Comparison of ENCODE assay signal across 8 mouse cellular contexts in the genomic region with DNA sequence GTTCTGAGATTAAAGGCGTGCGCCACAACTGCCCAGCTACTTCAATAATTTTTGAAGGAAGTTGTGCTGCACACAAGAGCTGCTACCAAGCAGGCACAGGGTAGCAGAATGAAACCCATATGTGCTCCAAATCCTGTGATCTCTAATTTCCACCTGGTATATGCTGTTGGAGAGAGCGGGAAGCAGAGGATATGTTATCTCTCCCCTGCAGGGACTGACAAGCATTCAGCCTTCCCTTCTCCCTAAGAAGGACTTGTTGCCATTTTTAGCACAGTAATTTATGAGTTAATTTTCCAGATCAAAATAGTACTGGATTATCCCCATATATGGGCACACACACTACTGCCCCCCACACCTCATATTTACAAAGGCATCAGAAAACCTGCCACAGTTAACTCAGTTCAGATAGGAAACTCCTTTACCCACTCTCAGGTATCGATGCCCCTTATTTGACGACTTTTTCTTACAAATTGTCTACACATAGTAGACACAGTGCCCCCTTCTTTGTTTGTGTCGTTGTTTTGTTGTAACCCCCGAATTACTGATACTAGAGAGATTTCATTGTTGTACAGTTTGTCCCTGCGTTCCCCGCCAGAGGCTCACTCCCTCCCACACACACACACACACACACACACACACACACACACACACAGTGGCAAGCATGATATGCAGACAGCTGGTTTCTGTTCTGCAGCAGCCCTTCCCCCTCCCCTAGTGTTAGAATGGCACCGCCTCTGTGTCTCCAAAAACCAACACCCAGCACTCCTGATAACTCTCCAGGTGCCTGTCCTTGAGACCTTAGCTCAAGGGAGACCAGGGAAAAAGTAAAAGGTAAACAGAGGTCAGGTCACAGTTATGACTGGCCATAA. TPM values are rescaled to one million over a fixed set of nuclear protein-coding genes. Genes with fewer than 3 reads are reported as not detected.
DNase-seq lines count a peak whose midpoint lies in the region; ATAC-seq and TF ChIP-seq lines count a peak whose summit lies in the region.

No protein-coding gene starts in this region.

- peak; percentile 40 for DNase-seq in gastrocnemius, postnatal 14 days
- DNase-seq in gastrocnemius, adult 18-20 months (ENCODE audit: low spot score): no peak
- DNase-seq in MEL (ENCODE audit: low read depth, low spot score): peak; percentile 79
- DNase-seq in lung, postnatal 0 days (ENCODE audit: low spot score): peak; percentile 79
- DNase-seq in thymus, postnatal 10 days (ENCODE audit: low spot score in 2 of 2): peak; percentile 58 to 62
- no peak for DNase-seq in urinary bladder, postnatal 25 days (ENCODE audit: low spot score)
- DNase-seq in adrenal gland, adult 18-20 months (ENCODE audit: low spot score in 2 of 2): no peak

- H3K4me3 ChIP-seq in MEL (ENCODE audit: control insufficient read depth in 1 of 2, insufficient read depth in 1 of 2, low read depth in 2 of 2, low read length in 2 of 2): peak overlapping the region; percentile 25 to 38
- no peak overlapping the region for H3K4me3 ChIP-seq in heart, embryonic 15.5 days
- no peak overlapping the region for H3K4me3 ChIP-seq in lung, postnatal 0 days (ENCODE audit: low read depth, low read length)

- peaks cover 6 to 26% of the 10 kb centered on the region in 2 experiments for H3K4me1 ChIP-seq in MEL (ENCODE audit: control insufficient read depth in 1 of 2, insufficient read depth in 2 of 2, low read length in 2 of 2)
- H3K4me1 ChIP-seq in heart, embryonic 15.5 days (replicated peaks): peaks cover 46% of the 10 kb centered on the region
- H3K4me1 ChIP-seq in lung, postnatal 0 days (ENCODE audit: insufficient read depth, low read depth, low read length): peaks cover 8% of the 10 kb centered on the region; the same call in 1 of the 2 replicates

- intact Hi-C loops in gastrocnemius, postnatal 14 days (cut with DNase I; ENCODE audit: low total_unique reads): no loop called here

- no peak for TF ChIP-seq RAD21 in MEL (IDR thresholded peaks at IDR 0.05; ENCODE audit: low read depth, low read length)

- TF ChIP-seq EP300 in MEL (IDR thresholded peaks at IDR 0.05; ENCODE audit: low read depth in 1 of 2, low read length in 2 of 2): peak in 1 of 2 experiments; percentile 74; a peak in 3 of 4 replicates
- peak; percentile 66; the same call in 1 of the 2 replicates for TF ChIP-seq EP300 in lung, postnatal 0 days (IDR thresholded peaks at IDR 0.05)

- peak overlapping the region; percentile 18; the same call in 1 of the 2 replicates for H3K9ac ChIP-seq in MEL (ENCODE audit: control insufficient read depth, low read depth, low read length, poor library complexity, severe bottlenecking)
- no peak overlapping the region for H3K9ac ChIP-seq in heart, embryonic 15.5 days
- H3K9ac ChIP-seq in lung, postnatal 0 days (replicated peaks; ENCODE audit: low read depth): no peak overlapping the region

- H3K27ac ChIP-seq in MEL (ENCODE audit: control insufficient read depth, low read depth, low read length): peak overlapping the region; percentile 8
- H3K27ac ChIP-seq in heart, embryonic 15.5 days: peak overlapping the region; percentile 79
- H3K27ac ChIP-seq in lung, postnatal 0 days (ENCODE audit: low read length): no peak overlapping the region

- peaks cover 0 to 28% of the 10 kb centered on the region in 2 experiments; a peak in 2 of 4 replicates for H3K36me3 ChIP-seq in MEL (ENCODE audit: control insufficient read depth in 1 of 2, insufficient read depth in 2 of 2, low read length in 2 of 2)
- H3K36me3 ChIP-seq in heart, embryonic 15.5 days: no peaks in the 10 kb centered on the region
- no peaks in the 10 kb centered on the region for H3K36me3 ChIP-seq in lung, postnatal 0 days (ENCODE audit: insufficient read depth, low read length)

- peak overlapping the region; percentile 25 for H3K4me2 ChIP-seq in heart, embryonic 15.5 days
- H3K4me2 ChIP-seq in lung, postnatal 0 days (replicated peaks; ENCODE audit: low read depth, low read length): no peak overlapping the region

- TF ChIP-seq POLR2A in MEL (IDR thresholded peaks at IDR 0.05; ENCODE audit: control insufficient read depth in 1 of 2, insufficient read depth in 1 of 2, low read depth in 1 of 2, low read length in 2 of 2, poor library complexity in 1 of 2): no peak

- H3K9me3 ChIP-seq in MEL (replicated peaks; ENCODE audit: insufficient read depth, low read length): no peaks in the 10 kb centered on the region
- H3K9me3 ChIP-seq in heart, embryonic 15.5 days (replicated peaks): no peaks in the 10 kb centered on the region
- no peaks in the 10 kb centered on the region for H3K9me3 ChIP-seq in lung, postnatal 0 days (ENCODE audit: low read length)

- H3K27me3 ChIP-seq in MEL (ENCODE audit: control insufficient read depth in 1 of 2, insufficient read depth in 2 of 2, low read length in 2 of 2): no peaks in the 10 kb centered on the region
- H3K27me3 ChIP-seq in heart, embryonic 15.5 days: no peaks in the 10 kb centered on the region
- H3K27me3 ChIP-seq in lung, postnatal 0 days (replicated peaks; ENCODE audit: insufficient read depth, low read length): no peaks in the 10 kb centered on the region

- 32% methylated on average over 10 of the region's 10 CpGs for WGBS in heart, embryonic 15.5 days
- 47% methylated on average over 10 of the region's 10 CpGs for WGBS in lung, postnatal 0 days

- no peak for TF ChIP-seq CTCF in MEL (IDR thresholded peaks at IDR 0.05 in 2 of 3, conservative IDR thresholded peaks at IDR 0.05 in 1 of 3; ENCODE audit: control insufficient read depth in 1 of 3, insufficient read depth in 1 of 3, low read depth in 2 of 3, low read length in 3 of 3, poor library complexity in 1 of 3, severe bottlenecking in 1 of 3)
- no peak; the same call in 1 of the 2 replicates for TF ChIP-seq CTCF in lung, postnatal 0 days (IDR thresholded peaks at IDR 0.05)

- H3K79me2 ChIP-seq in MEL (ENCODE audit: control insufficient read depth, insufficient read depth, low read length, poor library complexity): no peaks in the 10 kb centered on the region; the same call in 1 of the 2 replicates

- 0 out of 2 replicates have a peak, but pooled peaks have one; percentile 16 for ATAC-seq in heart, embryonic 15.5 days (replicated peaks; ENCODE audit: insufficient number of reproducible peaks, insufficient read depth, low FRiP score, low read depth)
- peak; percentile 13; the same call in 1 of the 2 replicates for ATAC-seq in lung, postnatal 0 days

TF ChIP-seq in MEL, 35 proteins besides CTCF, POLR2A, EP300 and RAD21:
- peak; percentile 64; the same call in 1 of the 2 replicates for TF ChIP-seq E2F4 (IDR thresholded peaks at IDR 0.05; ENCODE audit: borderline replicate concordance, low read depth, low read length)
- TF ChIP-seq SIN3A (IDR thresholded peaks at IDR 0.05; ENCODE audit: low read length): peak; percentile 61
- peak; percentile 75 for TF ChIP-seq GATA1 (IDR thresholded peaks at IDR 0.05; ENCODE audit: low read depth, low read length)
- TF ChIP-seq ZNF384 (IDR thresholded peaks at IDR 0.05; ENCODE audit: low read depth, low read length): peak; percentile 5; the same call in 1 of the 2 replicates
- TF ChIP-seq RCOR1 (IDR thresholded peaks at IDR 0.05; ENCODE audit: low read depth, low read length): peak; percentile 25; the same call in 1 of the 2 replicates
- no peak for TF ChIP-seq ZC3H11A (IDR thresholded peaks at IDR 0.05; ENCODE audit: low read depth, low read length)
- TF ChIP-seq ZMIZ1 (IDR thresholded peaks at IDR 0.05; ENCODE audit: low read depth, low read length): no peak
- TF ChIP-seq MAFK (IDR thresholded peaks at IDR 0.05; ENCODE audit: borderline replicate concordance, low read depth, low read length): 0 out of 2 replicates have a peak, but pooled peaks have one; percentile 5
- TF ChIP-seq MEF2A (IDR thresholded peaks at IDR 0.05; ENCODE audit: extremely low read depth, insufficient replicate concordance, low read depth, low read length, poor library complexity, severe bottlenecking): peak; percentile 85; the same call in 1 of the 2 replicates
- peak; percentile 93 for TF ChIP-seq ETS1 (IDR thresholded peaks at IDR 0.05; ENCODE audit: low read depth, low read length)
- TF ChIP-seq TCF12 (IDR thresholded peaks at IDR 0.05; ENCODE audit: low read depth, low read length): peak; percentile 79
- TF ChIP-seq HCFC1 (IDR thresholded peaks at IDR 0.05; ENCODE audit: low read depth, low read length): peak; percentile 42; the same call in 1 of the 2 replicates
- no peak for TF ChIP-seq SMC3 (IDR thresholded peaks at IDR 0.05; ENCODE audit: low read depth, low read length)
- TF ChIP-seq MXI1 (IDR thresholded peaks at IDR 0.05; ENCODE audit: low read depth, low read length): peak; percentile 53; the same call in 1 of the 2 replicates
- TF ChIP-seq NRF1 (IDR thresholded peaks at IDR 0.05; ENCODE audit: insufficient read depth, low read depth, low read length, poor library complexity, severe bottlenecking): no peak
- peak; percentile 44 for TF ChIP-seq CHD2 (IDR thresholded peaks at IDR 0.05; ENCODE audit: low read length)
- peak; percentile 61; the same call in 1 of the 2 replicates for TF ChIP-seq MAZ (IDR thresholded peaks at IDR 0.05; ENCODE audit: low read depth, low read length)
- peak; percentile 35; the same call in 1 of the 2 replicates for TF ChIP-seq BHLHE40 (IDR thresholded peaks at IDR 0.05; ENCODE audit: borderline replicate concordance, low read depth, low read length)
- TF ChIP-seq TAL1 (IDR thresholded peaks at IDR 0.05; ENCODE audit: low read length): peak; percentile 86

RNA-seq across cellular contexts. Expression of gene Tpt1, which starts 7.6 kb away (rescaled TPM):
- 1,000 to 10,000 TPM; 3,074 to 3,192 TPM for total RNA-seq in gastrocnemius, postnatal 14 days (2021)
- total RNA-seq in gastrocnemius, adult 18-20 months (2021): 1,000 to 10,000 TPM; 3,564 to 3,853 TPM
- total RNA-seq in MEL (2012; rRNA removed): 652 and 695 TPM in 2 replicates
- 1,000 to 10,000 TPM in 1 of 2 experiments, 100 to 1,000 TPM in 1; 817 to 1,342 TPM for polyA plus RNA-seq in MEL (2012; ENCODE audit: insufficient read depth in 1 of 2, insufficient read length in 2 of 2, low read depth in 1 of 2, low replicate concordance in 2 of 2, missing spikeins in 1 of 2)
- polyA plus RNA-seq in heart, embryonic 15.5 days (2015; fragmentation: Nextera tagmentation; extraction: Ambion mirVana): 751 and 926 TPM in 2 replicates
- polyA plus RNA-seq in lung, postnatal 0 days (2015; fragmentation: Nextera tagmentation; extraction: Ambion mirVana): 1,257 and 1,264 TPM in 2 replicates
- 1,000 to 10,000 TPM; 2,758 to 2,912 TPM for total RNA-seq in adrenal gland, adult 18-20 months (2021)

RNA-seq across cellular contexts. Expression of gene Slc25a30, which starts 50.4 kb away (rescaled TPM):
- 1 to 10 TPM; 7.8 to 9.6 TPM for total RNA-seq in gastrocnemius, postnatal 14 days (2021)
- 1 to 10 TPM; 6.6 to 9.2 TPM for total RNA-seq in gastrocnemius, adult 18-20 months (2021)
- 20.3 and 25.9 TPM in 2 replicates for total RNA-seq in MEL (2012; rRNA removed)
- polyA plus RNA-seq in MEL (2012; ENCODE audit: insufficient read depth in 1 of 2, insufficient read length in 2 of 2, low read depth in 1 of 2, low replicate concordance in 2 of 2, missing spikeins in 1 of 2): 10 to 100 TPM in 1 of 2 experiments, not detected in 1; 24.0 TPM
- polyA plus RNA-seq in heart, embryonic 15.5 days (2015; fragmentation: Nextera tagmentation; extraction: Ambion mirVana): 5.6 and 5.8 TPM in 2 replicates
- polyA plus RNA-seq in lung, postnatal 0 days (2015; fragmentation: Nextera tagmentation; extraction: Ambion mirVana): 3.6 and 3.8 TPM in 2 replicates
- 100 to 1,000 TPM in 1 of 2 experiments, 10 to 100 TPM in 1; 81.1 to 119 TPM for total RNA-seq in adrenal gland, adult 18-20 months (2021)

Comparison
In these comparisons a context has a peak if more than half of its experiments do, and no peak if none do; other contexts are left out.
1. DNase-seq: peak in gastrocnemius, postnatal 14 days (single experiment), MEL (single experiment), lung, postnatal 0 days (single experiment) and thymus, postnatal 10 days (2 of 2); none in gastrocnemius, adult 18-20 months (single experiment), urinary bladder, postnatal 25 days (single experiment) and adrenal gland, adult 18-20 months (0 of 2).
2. H3K4me3 ChIP-seq: peak in MEL (2 of 2); none in heart, embryonic 15.5 days (single experiment) and lung, postnatal 0 days (single experiment).